13 mouse cellular contexts compared by ENCODE assay signal in the genomic region with DNA sequence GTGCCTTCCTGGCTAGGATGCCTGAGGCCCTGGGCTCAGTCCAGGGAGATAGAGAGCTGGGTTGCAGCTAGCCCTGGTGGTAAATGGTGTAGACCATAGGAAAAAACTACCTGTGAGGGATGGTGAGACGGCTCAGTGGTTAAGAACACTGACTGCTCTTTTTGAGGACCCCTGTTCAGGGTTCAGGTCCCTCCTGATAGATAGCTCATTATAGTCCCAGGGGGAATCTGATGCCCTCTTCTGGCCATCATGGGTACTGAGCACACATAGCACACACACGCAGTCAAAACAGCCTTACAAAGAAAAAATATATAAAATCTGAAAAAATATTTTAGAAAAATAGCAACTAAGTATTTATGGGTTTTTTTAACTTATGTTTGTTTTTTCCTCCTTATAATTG. TPM values are rescaled to one million over a fixed set of nuclear protein-coding genes. Genes with fewer than 3 reads are reported as not detected.
DNase-seq lines count a peak whose midpoint lies in the region; ATAC-seq and TF ChIP-seq lines count a peak whose summit lies in the region.
"Had no signal": no experiment of that assay in that cellular context is flagged by ENCODE, and none has a peak within 500 bp of the region (broad histone marks: within the 10 kb centered on the region; RNA-seq: fewer than 3 reads in every experiment).

No protein-coding gene starts in this region.

- no peaks in the 10 kb centered on the region for H3K27me3 ChIP-seq in kidney, embryonic 14.5 days (ENCODE audit: control insufficient read depth, insufficient read depth, low read length)
- no peaks in the 10 kb centered on the region for H3K27me3 ChIP-seq in Patski
- H3K27me3 ChIP-seq in splenic B cell, adult 2 months (ENCODE audit: control insufficient read depth, insufficient read depth, low read length, poor library complexity, severe bottlenecking), result no peaks in the 10 kb centered on the region
- H3K27me3 ChIP-seq: forebrain, embryonic 12.5 days; stomach, embryonic 15.5 days had no signal

- POLR2A ChIA-PET in Patski (lab: Charles Lee), result interaction anchor here (0.7 kb wide), 1 partner anchor 21 kb away, joined by 3 read pairs; no protein-coding TSS in a partner anchor

- no peak overlapping the region for H3K9ac ChIP-seq in kidney, embryonic 14.5 days (ENCODE audit: low read depth, low read length)
- H3K9ac ChIP-seq: forebrain, embryonic 12.5 days; stomach, embryonic 15.5 days had no signal

- no peak overlapping the region for H3K27ac ChIP-seq in kidney, embryonic 14.5 days (ENCODE audit: low read depth, low read length)
- H3K27ac ChIP-seq: forebrain, embryonic 12.5 days; stomach, embryonic 15.5 days had no signal

- in situ Hi-C loops in Patski (cut with MboI; ENCODE audit: low pct_unique_long_range_greater_than_20kb), result no loop called here

- H3K36me3 ChIP-seq in kidney, embryonic 14.5 days (ENCODE audit: control insufficient read depth, insufficient read depth, low read length), result 0 out of 2 replicates have a peak, but pooled peaks cover 3% of the 10 kb centered on the region
- no peaks in the 10 kb centered on the region for H3K36me3 ChIP-seq in splenic B cell, adult 2 months (ENCODE audit: control insufficient read depth, insufficient read depth, low read length, poor library complexity, severe bottlenecking)
- H3K36me3 ChIP-seq: stomach, embryonic 15.5 days had no signal

- peak; percentile 69 for TF ChIP-seq CTCF in Patski (IDR thresholded peaks at IDR 0.05)

- peak; percentile 37 for DNase-seq in kidney, adult 9 months
- peak; percentile 25 for DNase-seq in thymus, postnatal 14 days
- DNase-seq in thymus, postnatal 10 days (ENCODE audit: low spot score in 2 of 2), result no peak
- no peak for DNase-seq in Patski (ENCODE audit: low read depth, low spot score)
- peak; percentile 48 for DNase-seq in splenic B cell, adult 2 months (ENCODE audit: low read depth, low spot score)
- no peak for DNase-seq in heart, postnatal 10 days
- DNase-seq: gastrocnemius, postnatal 25 days; heart, postnatal 14 days; lung, postnatal 4 days had no signal

- no peak for ATAC-seq in kidney, embryonic 14.5 days (ENCODE audit: low FRiP score, low TSS enrichment)
- ATAC-seq in Patski, result no peak

- no peak overlapping the region for H3K4me3 ChIP-seq in kidney, embryonic 14.5 days (ENCODE audit: low read length)
- H3K4me3 ChIP-seq: forebrain, embryonic 12.5 days; stomach, embryonic 15.5 days had no signal

- intact Hi-C loops in heart, postnatal 10 days (cut with DNase I), result no loop called here

- H3K4me1 ChIP-seq in kidney, embryonic 14.5 days (ENCODE audit: control insufficient read depth, insufficient read depth, low read length), result peaks cover 6% of the 10 kb centered on the region; the same call in 1 of the 2 replicates

- CTCF ChIA-PET in Patski (lab: Charles Lee), result interaction anchor here (1.0 to 1.8 kb wide), 7 partner anchors 10 to 71 kb away, joined by 3 to 10 read pairs (median 4); no protein-coding TSS in a partner anchor

- no peaks in the 10 kb centered on the region for H3K9me3 ChIP-seq in kidney, embryonic 14.5 days (ENCODE audit: control insufficient read depth, low read length)
- H3K9me3 ChIP-seq: forebrain, embryonic 12.5 days; stomach, embryonic 15.5 days had no signal

- 93% methylated on average over 2 of the region's 2 CpGs for WGBS in kidney, embryonic 14.5 days

- no peak overlapping the region for H3K4me2 ChIP-seq in kidney, embryonic 14.5 days (replicated peaks; ENCODE audit: low read depth, low read length)
- H3K4me2 ChIP-seq: forebrain, embryonic 12.5 days; stomach, embryonic 15.5 days had no signal

RNA-seq across cellular contexts. Expression of a gene that starts 6.3 kb away (rescaled TPM):
- 12.1 and 14.5 TPM in 2 replicates for polyA plus RNA-seq in kidney, embryonic 14.5 days (2014; fragmentation: Nextera tagmentation; extraction: Ambion mirVana)
- 9.7 TPM for polyA plus RNA-seq in Patski (2021)
- total RNA-seq in heart, postnatal 10 days (2021), result 1 to 10 TPM; 6.0 to 7.5 TPM

RNA-seq across cellular contexts. Expression of a gene that starts 9.6 kb away (rescaled TPM):
- polyA plus RNA-seq in kidney, embryonic 14.5 days (2014; fragmentation: Nextera tagmentation; extraction: Ambion mirVana), result not detected in 2 replicates
- polyA plus RNA-seq in Patski (2021), result 1.4 TPM
- not detected for total RNA-seq in heart, postnatal 10 days (2021)
- total RNA-seq: gastrocnemius, postnatal 25 days; heart, postnatal 14 days; left cerebral cortex, postnatal 25 days had no signal
- polyA plus RNA-seq: forebrain, embryonic 12.5 days; stomach, embryonic 15.5 days had no signal

RNA-seq across cellular contexts. Expression of a gene that starts 21.1 kb away (rescaled TPM):
- polyA plus RNA-seq in kidney, embryonic 14.5 days (2014; fragmentation: Nextera tagmentation; extraction: Ambion mirVana), result 90.5 and 110 TPM in 2 replicates
- 202 TPM for polyA plus RNA-seq in Patski (2021)
- total RNA-seq in heart, postnatal 10 days (2021), result 10 to 100 TPM; 34.2 to 34.6 TPM

RNA-seq across cellular contexts. Expression of a gene that starts 22.9 kb away (rescaled TPM):
- polyA plus RNA-seq in kidney, embryonic 14.5 days (2014; fragmentation: Nextera tagmentation; extraction: Ambion mirVana), result 11.5 and 13.2 TPM in 2 replicates
- polyA plus RNA-seq in Patski (2021), result 12.9 TPM
- total RNA-seq in heart, postnatal 10 days (2021), result 10 to 100 TPM; 32.9 to 33.3 TPM

Comparison
In these comparisons a context has a peak if more than half of its experiments do, and no peak if none do; other contexts are left out.
1. DNase-seq: peak in kidney, adult 9 months (single experiment), thymus, postnatal 14 days (single experiment) and splenic B cell, adult 2 months (single experiment); none in thymus, postnatal 10 days (0 of 2), Patski (single experiment) and heart, postnatal 10 days (0 of 2).